Mouse (Mus musculus): ENCODE measurements at regions not wholly inside any gene's neighbourhood (a gene's known extent, or its start where the extent isn't known, plus 50 kb on each side); places are given as distances from the start of the nearest gene placed in this dataset.

- DNase-seq (ENCODE audit: low spot score): no peak
Measured at GRCm38 (mm10) chr11:114165656-114166362, 99.0 kb upstream of the Sdk2 start.

GRCm38 (mm10) chr11:114152716-114153115 lies 85.9 kb upstream of the Sdk2 start:
- no peak for DNase-seq (ENCODE audit: low spot score)

- DNase-seq (ENCODE audit: low spot score): no peak
Measured at GRCm38 (mm10) chr11:114146334-114146733, 79.5 kb upstream of the Sdk2 start.

- DNase-seq (ENCODE audit: low spot score): no peak
Measured at GRCm38 (mm10) chr11:114129270-114129669, 62.4 kb upstream of the Sdk2 start.

GRCm38 (mm10) chr11:114128841-114129240 lies 62.0 kb upstream of the Sdk2 start:
- DNase-seq (ENCODE audit: low spot score): no peak

- DNase-seq (ENCODE audit: low spot score): no peak
Measured at GRCm38 (mm10) chr11:114127426-114127825, 60.6 kb upstream of the Sdk2 start.

- DNase-seq (ENCODE audit: low spot score): no peak
Measured at GRCm38 (mm10) chr11:114122175-114122574, 55.3 kb upstream of the Sdk2 start.

- DNase-seq (ENCODE audit: low spot score): no peak
Measured at GRCm38 (mm10) chr11:114119135-114119534, 52.3 kb upstream of the Sdk2 start.
